Mouse (Mus musculus): ENCODE measurements at regions not wholly inside any gene's neighbourhood (a gene's known extent, or its start where the extent isn't known, plus 50 kb on each side); places are given as distances from the start of the nearest gene placed in this dataset.

DNA sequence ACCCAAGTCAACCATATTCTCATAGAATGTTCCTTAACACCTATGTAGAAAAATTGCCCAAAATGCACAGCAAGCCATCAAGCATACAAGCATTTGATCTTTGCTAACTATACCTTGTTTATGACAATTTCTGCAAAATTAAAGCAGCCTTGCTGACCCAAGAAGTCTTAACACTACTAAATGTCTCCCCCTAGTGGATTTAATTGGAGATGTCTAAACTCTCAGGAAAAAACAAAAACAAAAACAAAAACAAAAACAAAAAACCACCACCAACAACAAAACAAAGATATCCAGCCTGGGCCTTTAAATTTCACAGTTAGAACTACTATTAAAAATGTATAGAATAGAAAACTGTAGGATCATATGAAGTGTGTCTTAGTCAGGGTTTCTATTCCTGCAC is 69.8 kb upstream of the Nudt7 start:
- no peak for TF ChIP-seq EP300 (optimal IDR thresholded peaks at IDR 0.05)
- peak; percentile 49 for TF ChIP-seq CTCF (IDR thresholded peaks at IDR 0.05; ENCODE audit: low read depth)

Data from stomach, postnatal 0 days (tissue).